Mouse (Mus musculus): ENCODE data around the gene Tomm20. TPM values are rescaled to one million over a fixed set of nuclear protein-coding genes. Genes with fewer than 3 reads are reported as not detected.

Tomm20 gene
- polyA plus RNA-seq, 1 experiment from 2014 or later = 329 TPM

DNA sequence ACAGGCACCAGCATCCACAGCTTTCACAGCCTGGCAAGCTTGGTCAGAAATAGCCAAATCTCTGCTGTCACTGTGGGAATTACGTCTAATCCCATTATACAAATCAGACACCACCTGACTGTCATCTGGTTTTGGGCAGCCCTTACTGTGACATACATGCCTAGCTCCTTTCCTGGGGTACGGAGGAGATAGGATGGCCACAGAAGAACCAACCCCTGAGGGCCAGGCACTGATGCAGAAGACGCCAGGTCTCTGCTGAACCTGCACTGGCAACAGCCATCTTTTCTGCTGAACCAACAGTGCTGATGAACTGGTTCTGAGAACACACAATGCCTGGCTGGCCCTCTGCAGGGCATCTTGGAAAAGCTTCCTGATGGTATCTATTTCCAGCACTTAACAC is 8.3 kb downstream of the Tomm20 start:
- H3K27me3 ChIP-seq (replicated peaks; ENCODE audit: control insufficient read depth, insufficient read depth, low read length) = no peaks in the 10 kb centered on the region
- 87% methylated on average over 3 of the region's 3 CpGs for WGBS
- no peak overlapping the region for H3K27ac ChIP-seq (ENCODE audit: low read length)
- no peak overlapping the region for H3K4me3 ChIP-seq (ENCODE audit: low read length)
- no peaks in the 10 kb centered on the region for H3K9me3 ChIP-seq (ENCODE audit: control insufficient read depth, low read length)
- no peak overlapping the region for H3K4me2 ChIP-seq (ENCODE audit: low read depth, low read length)
- peaks cover 13% of the 10 kb centered on the region; the same call in 1 of the 2 replicates for H3K36me3 ChIP-seq (ENCODE audit: control insufficient read depth, insufficient read depth, low read length)
- no peaks in the 10 kb centered on the region for H3K4me1 ChIP-seq (ENCODE audit: control insufficient read depth, insufficient read depth, low read length)
- no peak for ATAC-seq
- no peak overlapping the region for H3K9ac ChIP-seq (ENCODE audit: low read depth, low read length)

DNA sequence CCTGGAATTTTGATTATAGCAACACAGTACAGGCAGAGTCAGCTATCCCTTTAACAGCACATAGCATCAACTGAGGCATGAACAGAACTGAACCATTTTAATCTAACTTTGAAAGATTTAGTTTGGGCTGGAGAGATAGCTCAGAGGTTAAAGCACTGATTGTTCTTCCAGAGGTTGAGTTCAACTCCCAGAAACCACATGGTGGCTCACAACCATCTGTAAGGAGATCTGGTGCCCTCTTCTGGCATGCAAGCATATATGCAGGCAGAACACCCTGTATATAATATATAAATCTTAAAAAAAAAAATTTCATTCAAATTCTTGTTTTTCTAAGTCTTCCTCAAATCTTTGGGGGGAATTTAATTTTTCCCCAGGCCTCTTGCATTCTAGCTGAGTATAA is 9.7 kb downstream of the Tomm20 start:
- Histone ChIP-seq H3K27me3 (replicated peaks; ENCODE audit: control insufficient read depth, insufficient read depth, low read length) (no peaks in the 10 kb centered on the region), H3K27ac (ENCODE audit: low read length) (no peak overlapping the region), H3K9me3 (ENCODE audit: control insufficient read depth, low read length) (no peaks in the 10 kb centered on the region), H3K4me1 (ENCODE audit: control insufficient read depth, insufficient read depth, low read length) (no peaks in the 10 kb centered on the region), H3K9ac (ENCODE audit: low read depth, low read length) (no peak overlapping the region), H3K36me3 (ENCODE audit: control insufficient read depth, insufficient read depth, low read length) (peaks cover 13% of the 10 kb centered on the region; the same call in 1 of the 2 replicates), H3K4me2 (ENCODE audit: low read depth, low read length) (no peak overlapping the region), H3K4me3 (ENCODE audit: low read length) (no peak overlapping the region)
- no peak for ATAC-seq

DNA sequence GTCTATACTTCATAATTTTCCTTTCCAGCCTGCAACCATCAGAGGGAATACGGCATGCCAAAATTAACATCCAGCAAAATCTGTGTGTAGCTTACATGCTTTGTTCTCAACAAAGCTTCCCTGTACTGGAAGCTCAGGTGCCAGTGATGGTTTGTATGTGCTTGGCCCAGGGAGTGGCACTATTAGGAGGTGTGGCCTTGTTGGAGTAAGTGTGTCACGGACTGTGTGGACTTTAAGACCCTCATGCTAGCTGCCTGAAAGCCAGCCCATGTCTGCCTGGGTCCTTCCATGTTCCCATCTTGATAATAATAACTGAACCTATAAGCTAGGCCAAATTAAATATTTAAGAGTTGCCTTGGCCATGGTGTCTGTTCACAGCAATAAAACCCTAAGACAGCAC is 10.3 kb downstream of the Tomm20 start:
- H3K36me3 ChIP-seq (ENCODE audit: control insufficient read depth, insufficient read depth, low read length) = peaks cover 13% of the 10 kb centered on the region; the same call in 1 of the 2 replicates
- H3K9ac ChIP-seq (ENCODE audit: low read depth, low read length) = no peak overlapping the region
- 0 out of 2 replicates have a peak, but pooled peaks have one; percentile 27 for ATAC-seq
- WGBS = 84% methylated on average over 2 of the region's 2 CpGs
- H3K27me3 ChIP-seq (replicated peaks; ENCODE audit: control insufficient read depth, insufficient read depth, low read length) = no peaks in the 10 kb centered on the region
- no peaks in the 10 kb centered on the region for H3K9me3 ChIP-seq (ENCODE audit: control insufficient read depth, low read length)
- H3K4me1 ChIP-seq (ENCODE audit: control insufficient read depth, insufficient read depth, low read length) = no peaks in the 10 kb centered on the region
- no peak overlapping the region for H3K27ac ChIP-seq (ENCODE audit: low read length)
- H3K4me2 ChIP-seq (ENCODE audit: low read depth, low read length) = no peak overlapping the region
- no peak overlapping the region for H3K4me3 ChIP-seq (ENCODE audit: low read length)

DNA sequence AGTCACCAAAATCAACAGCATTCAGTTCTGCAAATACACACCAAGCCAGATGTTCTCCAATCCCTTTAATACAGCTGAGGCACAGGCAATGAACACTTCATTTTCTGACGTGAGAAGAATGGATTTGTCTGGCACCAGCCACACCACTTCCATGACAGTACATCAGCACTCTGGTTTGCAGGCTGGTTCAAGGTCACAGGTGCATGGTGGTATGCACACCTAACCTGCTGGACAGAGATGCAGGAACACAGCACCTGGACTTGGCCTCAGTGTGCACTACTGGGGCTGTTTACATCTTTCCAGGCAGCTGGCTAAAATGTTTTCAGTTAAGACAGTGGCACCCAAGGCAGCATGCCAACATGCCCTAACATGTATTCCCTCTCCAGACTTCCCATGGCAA is 13.0 kb downstream of the Tomm20 start:
- H3K36me3 ChIP-seq (ENCODE audit: control insufficient read depth, insufficient read depth, low read length) = peaks cover 16% of the 10 kb centered on the region; the same call in 1 of the 2 replicates
- no peak overlapping the region for H3K4me2 ChIP-seq (ENCODE audit: low read depth, low read length)
- no peaks in the 10 kb centered on the region; the same call in 1 of the 2 replicates for H3K4me1 ChIP-seq (ENCODE audit: control insufficient read depth, insufficient read depth, low read length)
- no peak overlapping the region for H3K27ac ChIP-seq (ENCODE audit: low read length)
- no peak for ATAC-seq
- H3K27me3 ChIP-seq (replicated peaks; ENCODE audit: control insufficient read depth, insufficient read depth, low read length) = no peaks in the 10 kb centered on the region
- H3K9ac ChIP-seq (ENCODE audit: low read depth, low read length) = no peak overlapping the region
- H3K4me3 ChIP-seq (ENCODE audit: low read length) = no peak overlapping the region
- WGBS = 65% methylated on average over 1 of the region's 1 CpGs
- no peaks in the 10 kb centered on the region for H3K9me3 ChIP-seq (ENCODE audit: control insufficient read depth, low read length)

DNA sequence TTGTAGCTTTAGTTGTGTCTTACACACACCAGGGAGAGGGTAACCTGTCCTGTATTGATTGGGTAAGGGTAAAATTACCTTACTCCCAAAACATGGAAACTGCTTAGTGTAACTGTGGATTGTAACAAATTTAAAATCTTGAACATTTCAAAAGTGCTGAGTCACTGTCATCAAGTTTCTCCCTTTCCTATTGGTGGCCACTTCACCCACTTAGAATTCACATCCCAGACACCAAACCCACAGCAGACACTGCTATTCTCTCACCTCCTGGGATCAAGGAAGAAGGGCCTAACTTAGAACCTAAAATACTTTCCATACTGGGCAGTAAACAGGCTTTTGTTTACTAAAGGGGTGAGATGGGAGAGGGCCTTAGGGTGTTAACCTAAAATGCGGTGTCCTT is 13.4 kb downstream of the Tomm20 start:
- Histone ChIP-seq H3K27me3 (replicated peaks; ENCODE audit: control insufficient read depth, insufficient read depth, low read length) (no peaks in the 10 kb centered on the region), H3K9ac (ENCODE audit: low read depth, low read length) (no peak overlapping the region), H3K4me1 (ENCODE audit: control insufficient read depth, insufficient read depth, low read length) (no peaks in the 10 kb centered on the region; the same call in 1 of the 2 replicates), H3K36me3 (ENCODE audit: control insufficient read depth, insufficient read depth, low read length) (peaks cover 16% of the 10 kb centered on the region; the same call in 1 of the 2 replicates), H3K27ac (ENCODE audit: low read length) (no peak overlapping the region), H3K4me3 (ENCODE audit: low read length) (no peak overlapping the region), H3K9me3 (ENCODE audit: control insufficient read depth, low read length) (no peaks in the 10 kb centered on the region), H3K4me2 (ENCODE audit: low read depth, low read length) (no peak overlapping the region)
- WGBS = 81% methylated on average over 1 of the region's 1 CpGs
- no peak for ATAC-seq

- ATAC-seq = no peak
- Histone ChIP-seq H3K9ac (ENCODE audit: low read depth, low read length) (no peak overlapping the region), H3K36me3 (ENCODE audit: control insufficient read depth, insufficient read depth, low read length) (peaks cover 13% of the 10 kb centered on the region; the same call in 1 of the 2 replicates), H3K9me3 (ENCODE audit: control insufficient read depth, low read length) (no peaks in the 10 kb centered on the region), H3K27me3 (replicated peaks; ENCODE audit: control insufficient read depth, insufficient read depth, low read length) (no peaks in the 10 kb centered on the region), H3K27ac (ENCODE audit: low read length) (no peak overlapping the region), H3K4me1 (ENCODE audit: control insufficient read depth, insufficient read depth, low read length) (no peaks in the 10 kb centered on the region; the same call in 1 of the 2 replicates), H3K4me2 (ENCODE audit: low read depth, low read length) (no peak overlapping the region), H3K4me3 (ENCODE audit: low read length) (no peak overlapping the region)
- 42% methylated on average over 2 of the region's 2 CpGs for WGBS
Measured at GRCm38 (mm10) chr8:126931720-126932119, 13.9 kb downstream of the Tomm20 start.

DNA sequence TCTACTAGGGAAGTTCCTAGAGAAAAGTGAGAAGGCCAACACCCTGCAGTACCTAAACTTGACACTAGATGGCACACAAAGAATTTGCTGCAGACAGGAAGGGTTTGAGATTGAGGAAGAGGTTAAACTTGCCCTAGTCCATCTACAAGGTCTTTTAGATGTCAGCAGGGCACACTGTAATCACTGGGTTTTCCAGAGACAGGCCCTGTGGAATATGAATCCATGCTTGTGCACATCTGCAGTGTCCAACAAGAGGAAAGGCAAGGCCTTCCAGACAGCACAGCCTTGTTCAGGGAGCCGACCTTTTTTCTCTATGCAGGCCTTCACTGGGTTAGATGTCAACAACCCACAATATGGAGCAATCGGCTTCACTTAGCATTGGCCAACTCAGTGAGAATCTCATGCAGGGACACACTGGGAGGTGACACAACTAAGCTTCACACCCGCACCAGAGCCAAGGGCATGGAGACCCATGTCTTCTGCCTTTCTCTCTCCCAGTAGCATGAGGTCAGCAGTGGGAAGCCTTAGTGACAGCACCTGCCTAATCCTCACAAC is 16.0 kb downstream of the Tomm20 start:
- no peak overlapping the region for H3K4me2 ChIP-seq (ENCODE audit: low read depth, low read length)
- ATAC-seq = peak; percentile 33
- no peaks in the 10 kb centered on the region for H3K27me3 ChIP-seq (replicated peaks; ENCODE audit: control insufficient read depth, insufficient read depth, low read length)
- 0 out of 2 replicates have a peak overlapping the region, but pooled peaks have one; percentile 17 for H3K27ac ChIP-seq (ENCODE audit: low read length)
- WGBS = 83% methylated on average over 3 of the region's 3 CpGs
- H3K4me3 ChIP-seq (ENCODE audit: low read length) = no peak overlapping the region
- no peaks in the 10 kb centered on the region; the same call in 1 of the 2 replicates for H3K4me1 ChIP-seq (ENCODE audit: control insufficient read depth, insufficient read depth, low read length)
- 0 out of 2 replicates have a peak, but pooled peaks cover 8% of the 10 kb centered on the region for H3K36me3 ChIP-seq (ENCODE audit: control insufficient read depth, insufficient read depth, low read length)
- H3K9ac ChIP-seq (ENCODE audit: low read depth, low read length) = no peak overlapping the region
- H3K9me3 ChIP-seq (ENCODE audit: control insufficient read depth, low read length) = no peaks in the 10 kb centered on the region

DNA sequence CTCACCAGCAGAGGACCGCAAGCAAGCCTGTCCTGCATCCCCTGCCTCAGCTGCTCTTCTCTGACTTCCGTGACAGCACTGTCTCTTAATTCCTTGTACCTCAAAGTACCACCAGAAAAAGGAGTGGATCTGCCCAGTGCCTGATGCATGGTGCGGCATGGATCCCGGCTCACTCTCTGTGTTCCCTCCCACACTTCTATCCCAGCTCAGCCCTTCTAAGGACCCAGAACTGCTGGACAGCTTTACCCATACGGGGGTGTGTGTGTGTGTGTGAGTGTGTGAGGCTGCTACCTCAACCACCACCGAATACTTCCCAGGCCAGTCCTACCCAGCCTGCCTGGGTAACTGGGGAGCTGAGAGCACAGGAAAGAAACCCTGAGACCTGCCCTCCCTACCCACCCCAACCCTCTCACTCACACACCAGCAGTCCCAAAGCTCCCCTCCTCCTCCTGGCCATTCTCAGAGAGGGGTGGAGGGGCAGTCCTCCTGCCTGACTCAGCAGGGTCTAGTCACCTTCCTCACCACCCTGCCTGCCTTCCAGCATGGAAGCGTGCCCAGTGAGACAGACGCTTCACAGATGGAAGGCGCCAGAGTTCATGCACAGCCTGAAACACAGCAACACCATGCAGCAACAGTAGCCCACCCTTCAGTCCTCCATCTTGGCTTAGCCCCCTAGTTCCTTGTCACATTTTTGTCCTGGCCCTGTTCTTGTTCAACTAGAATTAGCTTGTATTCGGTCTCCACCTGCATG is 16.7 kb downstream of the Tomm20 start:
- Histone ChIP-seq H3K4me2 (ENCODE audit: low read depth, low read length) (no peak overlapping the region), H3K36me3 (ENCODE audit: control insufficient read depth, insufficient read depth, low read length) (0 out of 2 replicates have a peak, but pooled peaks cover 8% of the 10 kb centered on the region), H3K9me3 (ENCODE audit: control insufficient read depth, low read length) (no peaks in the 10 kb centered on the region), H3K9ac (ENCODE audit: low read depth, low read length) (no peak overlapping the region), H3K4me3 (ENCODE audit: low read length) (no peak overlapping the region), H3K27me3 (replicated peaks; ENCODE audit: control insufficient read depth, insufficient read depth, low read length) (no peaks in the 10 kb centered on the region), H3K27ac (ENCODE audit: low read length) (no peak overlapping the region; the same call in 1 of the 2 replicates), H3K4me1 (ENCODE audit: control insufficient read depth, insufficient read depth, low read length) (peaks cover 3% of the 10 kb centered on the region)
- no peak; the same call in 1 of the 2 replicates for ATAC-seq
- WGBS = 84% methylated on average over 10 of the region's 10 CpGs

- H3K9me3 ChIP-seq (ENCODE audit: control insufficient read depth, low read length) = no peaks in the 10 kb centered on the region
- no peak overlapping the region for H3K9ac ChIP-seq (ENCODE audit: low read depth, low read length)
- no peak overlapping the region for H3K4me3 ChIP-seq (ENCODE audit: low read length)
- 0 out of 2 replicates have a peak, but pooled peaks cover 5% of the 10 kb centered on the region for H3K36me3 ChIP-seq (ENCODE audit: control insufficient read depth, insufficient read depth, low read length)
- no peaks in the 10 kb centered on the region for H3K27me3 ChIP-seq (replicated peaks; ENCODE audit: control insufficient read depth, insufficient read depth, low read length)
- 0 out of 2 replicates have a peak, but pooled peaks have one; percentile 10 for ATAC-seq
- H3K4me1 ChIP-seq (ENCODE audit: control insufficient read depth, insufficient read depth, low read length) = peaks cover 5% of the 10 kb centered on the region
- H3K27ac ChIP-seq (ENCODE audit: low read length) = no peak overlapping the region
- no peak overlapping the region for H3K4me2 ChIP-seq (ENCODE audit: low read depth, low read length)
Measured at GRCm38 (mm10) chr8:126928028-126928427, 17.6 kb downstream of the Tomm20 start.

Measured in intestine, embryonic 16.5 days (tissue).